Mouse (Mus musculus) liver, embryonic 14.5 days (tissue): Measurements from ENCODE around the gene Gm4027.
"Not testable (repeated sequence)": the region's sequence is repeated elsewhere in the genome, so short reads cannot be mapped to it uniquely, and the experiment has no call there.

Experiments used
- CTCF ChIP-seq: IDR thresholded peaks from 2 replicates; pipeline ENCODE4 v1.5.1; 2016; ENCODE audit warnings: antibody characterized with exemption, low read depth, control low read depth
- EP300 ChIP-seq: IDR thresholded peaks from 2 replicates; pipeline ENCODE4 v1.6.1; 2016; ENCODE audit warnings: antibody characterized with exemption, low read depth

DNA sequence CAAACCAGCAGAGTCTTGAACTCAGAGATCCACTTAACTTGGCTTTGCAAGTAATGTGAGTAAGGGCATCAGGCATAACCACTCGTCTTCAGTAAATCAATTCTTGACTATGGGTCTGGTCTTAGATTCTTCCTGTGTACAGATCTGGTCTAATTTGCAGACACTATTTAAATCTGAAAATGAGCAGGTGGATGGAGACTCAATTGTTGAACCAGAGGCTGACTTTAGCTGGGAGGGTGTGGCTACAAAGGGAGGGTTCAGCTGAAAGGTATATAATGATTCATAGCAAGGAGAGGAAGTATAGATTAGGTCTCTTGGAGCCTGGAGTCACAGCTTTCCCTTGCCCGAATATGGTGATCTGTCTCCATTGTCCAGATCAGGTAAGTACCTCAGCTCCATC is 16.3 kb upstream of the Gm4027 start, which contains the start of gene Oog1:
- TF ChIP-seq CTCF, EP300: not testable (repeated sequence)
